9 mouse cellular contexts compared by ENCODE assay signal in genomic region chr4:35012401-35013307, GRCm38 (mm10).
A peak's percentile ranks its signal among the peaks of the same experiment; 100 is the strongest.
DNase-seq lines count a peak whose midpoint lies in the region; ATAC-seq and TF ChIP-seq lines count a peak whose summit lies in the region.
"Had no signal": no experiment of that assay in that cellular context is flagged by ENCODE, and none has a peak within 500 bp of the region (broad histone marks: within the 10 kb centered on the region; RNA-seq: fewer than 3 reads in every experiment).

No protein-coding gene starts in this region.

- H3K9me3 ChIP-seq in embryonic facial prominence, embryonic 14.5 days (ENCODE audit: control insufficient read depth, low read length) = no peaks in the 10 kb centered on the region
- H3K9me3 ChIP-seq in limb, embryonic 13.5 days = no peaks in the 10 kb centered on the region
- no peaks in the 10 kb centered on the region for H3K9me3 ChIP-seq in neural tube, embryonic 14.5 days (ENCODE audit: control insufficient read depth, low read length)

- H3K36me3 ChIP-seq in kidney, adult 2 months (ENCODE audit: control insufficient read depth, insufficient read depth, low read length) = no peaks in the 10 kb centered on the region
- H3K36me3 ChIP-seq in embryonic facial prominence, embryonic 14.5 days (ENCODE audit: control insufficient read depth, insufficient read depth, low read length) = no peaks in the 10 kb centered on the region
- H3K36me3 ChIP-seq in limb, embryonic 13.5 days = no peaks in the 10 kb centered on the region
- H3K36me3 ChIP-seq in neural tube, embryonic 14.5 days (ENCODE audit: control insufficient read depth, insufficient read depth, low read length) = no peaks in the 10 kb centered on the region

- no peak for TF ChIP-seq POLR2A in kidney, adult 2 months (IDR thresholded peaks at IDR 0.05; ENCODE audit: low read depth, low read length)

- TF ChIP-seq CTCF in kidney, adult 2 months (conservative IDR thresholded peaks at IDR 0.05; ENCODE audit: insufficient read depth, insufficient read length, low read depth, low read length) = no peak

- H3K4me1 ChIP-seq in kidney, adult 2 months (ENCODE audit: control insufficient read depth, insufficient read depth, low read length) = peaks cover 5% of the 10 kb centered on the region; the same call in 1 of the 2 replicates
- no peaks in the 10 kb centered on the region for H3K4me1 ChIP-seq in embryonic facial prominence, embryonic 14.5 days (ENCODE audit: control insufficient read depth, insufficient read depth, low read length)
- peaks cover 19% of the 10 kb centered on the region for H3K4me1 ChIP-seq in limb, embryonic 13.5 days
- H3K4me1 ChIP-seq in neural tube, embryonic 14.5 days (ENCODE audit: control insufficient read depth, insufficient read depth, low read length) = peaks cover 11% of the 10 kb centered on the region; the same call in 1 of the 2 replicates

- H3K4me2 ChIP-seq in embryonic facial prominence, embryonic 14.5 days (ENCODE audit: low read depth, low read length) = peak overlapping the region; percentile 11; the same call in 1 of the 2 replicates
- H3K4me2 ChIP-seq in limb, embryonic 13.5 days (replicated peaks) = peak overlapping the region; percentile 37
- H3K4me2 ChIP-seq in neural tube, embryonic 14.5 days (ENCODE audit: low read depth, low read length) = peak overlapping the region; percentile 23; the same call in 1 of the 2 replicates

- no peaks in the 10 kb centered on the region for H3K27me3 ChIP-seq in kidney, adult 2 months (replicated peaks; ENCODE audit: control insufficient read depth, insufficient read depth, low read length)
- no peaks in the 10 kb centered on the region for H3K27me3 ChIP-seq in embryonic facial prominence, embryonic 14.5 days (replicated peaks; ENCODE audit: control insufficient read depth, insufficient read depth, low read length)
- no peaks in the 10 kb centered on the region for H3K27me3 ChIP-seq in limb, embryonic 13.5 days
- H3K27me3 ChIP-seq in neural tube, embryonic 14.5 days (ENCODE audit: control insufficient read depth, insufficient read depth, low read length) = no peaks in the 10 kb centered on the region

- H3K27ac ChIP-seq in kidney, adult 2 months (ENCODE audit: insufficient read depth, low read depth, low read length) = no peak overlapping the region; the same call in 1 of the 2 replicates
- no peak overlapping the region for H3K27ac ChIP-seq in embryonic facial prominence, embryonic 14.5 days (replicated peaks; ENCODE audit: low read depth, low read length)
- H3K27ac ChIP-seq in limb, embryonic 13.5 days = no peak overlapping the region
- no peak overlapping the region for H3K27ac ChIP-seq in neural tube, embryonic 14.5 days (ENCODE audit: low read depth, low read length)

- peak; percentile 56 for DNase-seq in kidney, adult 2 months
- no peak for DNase-seq in kidney, adult 18-20 months
- no peak for DNase-seq in embryonic facial prominence, embryonic 14.5 days (ENCODE audit: low spot score)
- no peak for DNase-seq in spleen, adult 12 weeks (ENCODE audit: low spot score)
- no peak for DNase-seq in cerebellum, adult 9-10 months
- DNase-seq in right cerebral cortex, postnatal 36 days (ENCODE audit: low spot score in 2 of 2) = no peak
- DNase-seq: cerebellum, postnatal 14 days had no signal

- 22% methylated on average over 10 of the region's 10 CpGs for WGBS in kidney, adult 2 months
- 26% methylated on average over 10 of the region's 10 CpGs for WGBS in embryonic facial prominence, embryonic 14.5 days
- 17% methylated on average over 10 of the region's 10 CpGs for WGBS in limb, embryonic 13.5 days
- 4% methylated on average over 10 of the region's 10 CpGs for WGBS in neural tube, embryonic 14.5 days

- no peak overlapping the region for H3K4me3 ChIP-seq in kidney, adult 2 months (ENCODE audit: insufficient read depth, low read depth, low read length)
- no peak overlapping the region for H3K4me3 ChIP-seq in embryonic facial prominence, embryonic 14.5 days (ENCODE audit: low read depth, low read length)
- H3K4me3 ChIP-seq in limb, embryonic 13.5 days = no peak overlapping the region
- no peak overlapping the region for H3K4me3 ChIP-seq in neural tube, embryonic 14.5 days (ENCODE audit: low read depth, low read length)

- H3K9ac ChIP-seq in embryonic facial prominence, embryonic 14.5 days (ENCODE audit: low read depth, low read length) = no peak overlapping the region
- no peak overlapping the region for H3K9ac ChIP-seq in limb, embryonic 13.5 days
- H3K9ac ChIP-seq in neural tube, embryonic 14.5 days (replicated peaks; ENCODE audit: low read depth, low read length) = no peak overlapping the region

- no peak for ATAC-seq in embryonic facial prominence, embryonic 14.5 days (ENCODE audit: low read depth)
- ATAC-seq in limb, embryonic 13.5 days (ENCODE audit: low FRiP score, low read depth) = no peak
- ATAC-seq in neural tube, embryonic 14.5 days (ENCODE audit: low read depth) = peak; percentile 60; the same call in 1 of the 2 replicates
